Mouse (Mus musculus) embryo, embryonic 11 days (tissue): ENCODE measurements around the gene Brwd1.
A peak's percentile ranks its signal among the peaks of the same experiment; 100 is the strongest.
"Not testable (repeated sequence)": the region's sequence is repeated elsewhere in the genome, so short reads cannot be mapped to it uniquely, and the experiment has no call there.

Experiments
- DNase-seq: peaks from one replicate; pipeline ENCODE4 v3.0.0-alpha.2; 2015

Gene Brwd1

GRCm38 (mm10) chr16:96082301-96083178, at the start of gene Brwd1:
Gene Brwd1 (minus strand): TSS chr16:96082526.
- DNase-seq: peak; percentile 96

- DNase-seq: peak; percentile 45
These were observed 46.1 kb upstream of the Brwd1 start for GRCm38 (mm10) chr16:96128466-96128865.

- DNase-seq: peak; percentile 98
These were observed 45.5 kb upstream of the Brwd1 start, which contains the start of gene Hmgn1 for GRCm38 (mm10) chr16:96127657-96128344. Gene Hmgn1 (minus strand): TSS chr16:96127729.

- DNase-seq: no peak
These were observed 44.9 kb upstream of the Brwd1 start for GRCm38 (mm10) chr16:96127288-96127656.

- DNase-seq: peak; percentile 17
These were observed 44.4 kb upstream of the Brwd1 start for GRCm38 (mm10) chr16:96126684-96127171.

GRCm38 (mm10) chr16:96120022-96120623, 37.8 kb upstream of the Brwd1 start:
- no peak for DNase-seq

GRCm38 (mm10) chr16:96114729-96115128, 32.4 kb upstream of the Brwd1 start:
- no peak for DNase-seq

- no peak for DNase-seq
These were observed 30.4 kb upstream of the Brwd1 start for GRCm38 (mm10) chr16:96112769-96113168.

- no peak for DNase-seq
These were observed 28.5 kb upstream of the Brwd1 start for GRCm38 (mm10) chr16:96110655-96111345.

GRCm38 (mm10) chr16:96109673-96110072, 27.3 kb upstream of the Brwd1 start:
- no peak for DNase-seq

- peak; percentile 56 for DNase-seq
These were observed 20.7 kb upstream of the Brwd1 start for GRCm38 (mm10) chr16:96103036-96103435.

- DNase-seq: not testable (repeated sequence)
These were observed 15.5 kb upstream of the Brwd1 start for GRCm38 (mm10) chr16:96097811-96098210.

- no peak for DNase-seq
These were observed 13.6 kb upstream of the Brwd1 start for GRCm38 (mm10) chr16:96095966-96096365.

GRCm38 (mm10) chr16:96091515-96092504, 9.5 kb upstream of the Brwd1 start:
- DNase-seq: peak; percentile 12

GRCm38 (mm10) chr16:96088120-96088519, 5.8 kb upstream of the Brwd1 start:
- DNase-seq: no peak

GRCm38 (mm10) chr16:96087436-96087835, 5.1 kb upstream of the Brwd1 start:
- no peak for DNase-seq

- no peak for DNase-seq
These were observed 4.7 kb upstream of the Brwd1 start for GRCm38 (mm10) chr16:96087001-96087400.

- no peak for DNase-seq
These were observed 3.3 kb upstream of the Brwd1 start for GRCm38 (mm10) chr16:96085597-96085996.

GRCm38 (mm10) chr16:96083179-96083646, 887 bp upstream of the Brwd1 start:
- no peak for DNase-seq

GRCm38 (mm10) chr16:96081742-96082241, 534 bp downstream of the Brwd1 start:
- no peak for DNase-seq

- DNase-seq: peak; percentile 92
These were observed 995 bp downstream of the Brwd1 start for GRCm38 (mm10) chr16:96081331-96081730.
